Mouse (Mus musculus) forebrain, embryonic 11.5 days (tissue): ENCODE data around the gene Mbd5. TPM values are rescaled to one million over a fixed set of nuclear protein-coding genes. Genes with fewer than 3 reads are reported as not detected.

Experiments
- polyA plus RNA-seq: library from polyadenylated mRNA; unstranded; fragments of >200 nt; fragmentation: Nextera tagmentation; extraction: Ambion mirVana; gene quantifications from 2 replicates; pipeline ENCODE4 v1.2.1, GENCODE M21; 2014

Gene Mbd5
- polyA plus RNA-seq, 1 experiment from 2014 or later = 32.9 TPM

Other genes with a start within 250 kb of the Mbd5 start
- 35.9 and 36.7 TPM in 2 replicates for gene Acvr2a, start 135.4 kb upstream of the Mbd5 start, polyA plus RNA-seq
- 136 and 154 TPM in 2 replicates for gene Orc4, start 769 bp downstream of the Mbd5 start, polyA plus RNA-seq